Mouse (Mus musculus) midbrain, embryonic 10.5 days (tissue): Measurements from ENCODE around the gene Tenm2. TPM values are rescaled to one million over a fixed set of nuclear protein-coding genes. Genes with fewer than 3 reads are reported as not detected.

Source experiments
- DNase-seq: peaks from one replicate; pipeline ENCODE4 v3.0.0-alpha.2; 2017; ENCODE audit warnings: low spot score
- H3K27ac ChIP-seq: fragments of 300-500 bp; sonication (generic); replicated peaks from 2 replicates; pipeline ENCODE4 v1.5.1; 2016; ENCODE audit warnings: mild to moderate bottlenecking
- H3K27me3 ChIP-seq: fragments of 300-500 bp; sonication (generic); 2 replicates; pipeline ENCODE4 v1.6.1; 2016; ENCODE audit warnings: low read depth, mild to moderate bottlenecking; ENCODE audit not compliant: poor library complexity, severe bottlenecking
- H3K36me3 ChIP-seq: fragments of 300-500 bp; sonication (generic); 2 replicates; pipeline ENCODE4 v1.6.1; 2016; ENCODE audit warnings: mild to moderate bottlenecking, moderate library complexity
- H3K4me1 ChIP-seq: fragments of 300-500 bp; sonication (generic); 2 replicates; pipeline ENCODE4 v1.6.1; 2016
- H3K4me3 ChIP-seq: fragments of 300-500 bp; sonication (generic); 2 replicates; pipeline ENCODE4 v1.5.1; 2016; ENCODE audit warnings: mild to moderate bottlenecking, moderate library complexity
- H3K9me3 ChIP-seq: fragments of 300-500 bp; sonication (generic); replicated peaks from 2 replicates; pipeline ENCODE4 v1.6.1; 2016; ENCODE audit warnings: mild to moderate bottlenecking
- WGBS: fragments of 180-500 bp; shearing (Covaris S2); methylation state at CpG from one replicate; pipeline ENCODE4 v1.1.7; 2016; 5-methylcytosine and 5-hydroxymethylcytosine counted together
- polyA plus RNA-seq: library from polyadenylated mRNA; unstranded; fragments of >200 nt; fragmentation: Nextera tagmentation; extraction: Ambion mirVana; gene quantifications from 2 replicates; pipeline ENCODE4 v1.2.1, GENCODE M21; 2016

Tenm2 gene
- polyA plus RNA-seq, 1 experiment from 2014 or later, result 4.2 TPM

DNA sequence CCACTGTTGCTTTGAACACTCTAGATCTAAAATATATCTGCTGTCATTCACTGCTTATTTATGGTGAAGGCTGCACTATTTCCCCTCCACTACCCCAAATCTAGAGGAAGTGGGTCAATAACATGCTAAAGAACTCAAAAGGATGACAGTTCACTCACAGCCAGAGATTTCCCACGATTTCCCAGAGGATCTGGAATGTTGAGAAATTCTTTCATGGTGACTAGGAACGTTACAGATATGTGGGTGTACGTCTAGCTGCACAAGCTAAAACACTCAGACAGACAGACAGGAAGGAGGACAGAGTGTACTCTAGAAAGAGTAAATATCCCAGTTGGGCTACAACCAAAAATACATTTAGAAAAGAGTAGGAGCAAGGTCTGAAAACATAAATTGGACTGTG, 384.1 kb downstream of the Tenm2 start:
- H3K27me3 ChIP-seq, result no peaks in the 10 kb centered on the region
- H3K27ac ChIP-seq, result no peak overlapping the region
- DNase-seq, result no peak
- H3K9me3 ChIP-seq, result no peaks in the 10 kb centered on the region
- no peaks in the 10 kb centered on the region for H3K36me3 ChIP-seq
- H3K4me3 ChIP-seq, result no peak overlapping the region
- no peaks in the 10 kb centered on the region for H3K4me1 ChIP-seq
- WGBS, result 73% methylated on average over 3 of the region's 3 CpGs

DNA sequence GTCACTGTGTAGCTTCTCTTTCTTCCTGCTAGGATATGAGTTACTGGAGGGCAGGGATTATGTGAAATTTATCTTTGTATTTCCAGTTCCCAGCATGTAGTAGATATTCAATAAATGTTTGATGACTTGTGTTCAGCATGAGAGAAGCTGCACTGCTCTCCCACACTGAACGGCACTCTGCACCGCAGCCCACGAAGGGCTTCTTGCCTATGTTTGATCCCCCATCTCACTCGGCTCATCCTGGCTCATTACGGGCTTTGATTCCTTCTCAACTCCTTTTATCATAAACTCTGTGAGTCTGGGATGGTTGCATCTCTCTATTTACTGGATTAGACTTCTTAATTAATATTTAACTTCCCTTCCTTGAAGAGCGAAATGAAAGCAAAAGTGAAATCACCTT, 388.3 kb downstream of the Tenm2 start:
- Histone ChIP-seq H3K9me3 (no peaks in the 10 kb centered on the region), H3K27me3 (no peaks in the 10 kb centered on the region), H3K27ac (no peak overlapping the region), H3K4me1 (no peaks in the 10 kb centered on the region), H3K36me3 (no peaks in the 10 kb centered on the region), H3K4me3 (no peak overlapping the region)
- 91% methylated on average over 6 of the region's 6 CpGs for WGBS
- DNase-seq, result no peak

DNA sequence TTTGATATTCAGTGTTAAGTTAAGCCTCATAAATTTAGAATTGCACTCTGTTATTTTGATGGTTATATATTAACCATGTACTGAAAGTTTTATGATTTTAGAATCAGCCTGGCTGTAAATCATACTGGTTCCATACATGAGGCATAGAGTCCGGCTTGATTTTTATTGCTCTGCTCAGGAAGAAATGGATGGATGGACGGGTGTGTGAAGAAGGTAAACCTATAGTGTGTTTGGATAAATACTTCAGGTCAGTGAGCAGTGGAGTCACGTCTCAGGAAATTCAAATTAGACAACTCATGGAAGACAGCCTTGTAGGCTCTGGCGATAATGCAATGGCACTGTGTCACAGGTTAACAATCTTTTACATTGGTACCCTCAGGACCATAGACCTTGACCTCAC, 402.9 kb downstream of the Tenm2 start:
- no peak overlapping the region for H3K27ac ChIP-seq
- H3K4me3 ChIP-seq, result no peak overlapping the region
- no peaks in the 10 kb centered on the region for H3K36me3 ChIP-seq
- 88% methylated on average over 4 of the region's 4 CpGs for WGBS
- no peaks in the 10 kb centered on the region; the same call in 1 of the 2 replicates for H3K4me1 ChIP-seq
- H3K9me3 ChIP-seq, result no peaks in the 10 kb centered on the region
- no peak for DNase-seq
- H3K27me3 ChIP-seq, result no peaks in the 10 kb centered on the region

DNA sequence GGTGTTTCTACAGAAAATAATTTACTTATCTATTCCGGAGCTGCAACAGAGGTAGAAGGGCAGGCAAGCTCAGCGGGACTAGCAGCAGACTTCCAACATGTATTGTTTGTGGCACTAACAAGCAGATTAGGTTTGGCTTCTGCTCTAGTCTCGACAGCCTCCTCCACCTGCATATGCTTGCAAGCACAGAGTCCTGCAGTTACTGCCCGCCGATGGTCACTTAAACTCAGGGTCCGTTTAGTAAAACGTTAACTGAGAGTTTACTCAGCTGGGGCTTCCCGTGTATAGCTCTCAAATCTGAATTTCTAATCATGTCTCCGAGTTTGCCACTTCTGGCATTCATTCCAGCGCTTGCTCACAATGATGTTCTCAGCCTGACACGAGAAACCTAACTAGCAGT, 404.3 kb downstream of the Tenm2 start:
- Histone ChIP-seq H3K27ac (no peak overlapping the region), H3K4me1 (no peaks in the 10 kb centered on the region; the same call in 1 of the 2 replicates), H3K27me3 (no peaks in the 10 kb centered on the region), H3K36me3 (no peaks in the 10 kb centered on the region), H3K9me3 (no peaks in the 10 kb centered on the region), H3K4me3 (no peak overlapping the region)
- WGBS, result 73% methylated on average over 11 of the region's 11 CpGs
- DNase-seq, result no peak

DNA sequence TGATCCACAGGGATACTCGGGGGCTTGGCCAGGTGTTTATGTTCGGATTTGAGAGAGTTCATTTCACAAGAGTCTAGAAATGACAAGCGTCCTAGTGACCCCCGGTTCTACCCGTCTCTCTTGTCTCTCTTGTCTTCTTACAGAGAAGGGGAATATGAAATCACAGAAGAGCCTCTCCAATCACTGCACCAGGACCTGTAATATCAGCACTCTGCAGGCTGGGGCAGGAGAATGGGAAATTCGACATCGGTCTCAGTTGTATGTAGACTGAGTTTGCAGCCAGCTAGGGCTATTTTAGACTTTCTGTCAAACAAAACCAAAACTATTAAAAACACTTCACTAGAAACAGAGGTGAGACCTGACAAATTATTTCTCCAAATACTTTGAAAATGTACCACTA, 411.1 kb downstream of the Tenm2 start:
- Histone ChIP-seq H3K27me3 (no peaks in the 10 kb centered on the region), H3K4me1 (peaks cover 8% of the 10 kb centered on the region), H3K9me3 (no peaks in the 10 kb centered on the region), H3K27ac (no peak overlapping the region), H3K4me3 (no peak overlapping the region), H3K36me3 (no peaks in the 10 kb centered on the region)
- no peak for DNase-seq
- WGBS, result 42% methylated on average over 7 of the region's 7 CpGs

DNA sequence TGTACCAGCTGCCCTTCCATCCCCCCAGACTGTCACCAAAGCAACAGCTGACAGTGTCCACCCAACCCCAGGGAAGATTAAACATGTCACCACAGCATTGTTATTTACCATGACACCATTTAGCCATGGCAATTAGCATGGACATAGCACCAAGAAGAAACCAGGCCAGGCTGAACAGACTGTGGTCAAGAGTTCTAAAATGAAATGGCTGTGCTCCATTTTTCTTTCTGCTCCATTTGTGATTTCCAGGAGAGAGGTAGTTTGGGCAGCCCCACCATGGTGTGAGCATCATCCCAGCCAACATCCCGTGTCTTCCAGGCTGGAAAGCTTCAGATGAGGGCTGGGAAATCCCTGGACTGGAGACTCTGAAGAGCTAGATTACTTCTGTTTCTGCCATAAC, 431.1 kb downstream of the Tenm2 start:
- 68% methylated on average over 1 of the region's 1 CpGs for WGBS
- no peak for DNase-seq

DNA sequence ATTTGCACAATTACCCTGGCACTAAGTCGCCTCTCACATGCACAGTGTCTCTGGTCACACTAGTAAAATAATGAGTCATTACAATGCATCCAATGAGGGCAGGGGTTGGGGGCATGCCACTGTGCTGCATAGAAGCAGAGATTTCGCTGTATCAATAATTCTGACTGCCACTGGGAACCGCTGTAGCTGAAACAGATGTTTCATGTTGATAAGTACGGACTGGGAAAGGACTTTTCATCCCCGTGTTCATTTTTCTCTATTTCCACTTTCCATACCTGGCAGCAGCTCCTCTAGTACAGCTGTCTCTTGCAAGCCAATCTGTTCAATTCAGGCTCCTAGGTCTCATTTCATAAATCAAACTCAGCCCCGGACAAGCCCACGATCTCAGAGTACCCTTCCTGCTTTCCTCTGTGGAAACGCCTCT, 433.5 kb downstream of the Tenm2 start:
- DNase-seq, result no peak
- WGBS, result 80% methylated on average over 8 of the region's 8 CpGs
- peaks cover 14% of the 10 kb centered on the region for H3K4me1 ChIP-seq
- H3K27me3 ChIP-seq, result no peaks in the 10 kb centered on the region
- H3K4me3 ChIP-seq, result no peak overlapping the region
- H3K36me3 ChIP-seq, result no peaks in the 10 kb centered on the region
- no peak overlapping the region for H3K27ac ChIP-seq
- no peaks in the 10 kb centered on the region for H3K9me3 ChIP-seq

More for the DNA sequence above, 431.1 kb downstream of the Tenm2 start:
- Histone ChIP-seq H3K27ac (no peak overlapping the region), H3K27me3 (no peaks in the 10 kb centered on the region), H3K4me1 (peaks cover 14% of the 10 kb centered on the region), H3K4me3 (no peak overlapping the region), H3K9me3 (no peaks in the 10 kb centered on the region), H3K36me3 (no peaks in the 10 kb centered on the region)

DNA sequence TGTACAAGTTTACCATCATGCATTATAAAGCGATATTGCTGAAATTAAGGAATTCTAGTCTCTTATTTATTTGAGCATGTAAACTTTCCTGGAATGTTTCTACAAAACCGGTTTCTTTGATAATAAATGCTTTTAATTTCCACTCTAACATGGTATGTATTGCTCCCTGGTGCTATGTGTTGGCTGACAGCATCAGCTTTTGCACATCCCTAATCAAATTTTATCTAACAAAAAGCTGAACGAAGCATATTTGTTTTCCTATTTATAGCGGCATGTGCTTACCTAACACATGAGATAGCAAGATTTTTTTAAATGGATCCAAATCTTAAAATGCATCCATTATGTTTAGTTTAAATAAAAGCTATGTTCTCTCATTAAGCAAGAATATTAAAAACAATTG, 434.1 kb downstream of the Tenm2 start:
- no peaks in the 10 kb centered on the region for H3K9me3 ChIP-seq
- DNase-seq, result no peak
- H3K4me1 ChIP-seq, result peaks cover 14% of the 10 kb centered on the region
- no peaks in the 10 kb centered on the region for H3K27me3 ChIP-seq
- 86% methylated on average over 4 of the region's 4 CpGs for WGBS
- H3K4me3 ChIP-seq, result no peak overlapping the region
- H3K27ac ChIP-seq, result no peak overlapping the region
- H3K36me3 ChIP-seq, result no peaks in the 10 kb centered on the region

DNA sequence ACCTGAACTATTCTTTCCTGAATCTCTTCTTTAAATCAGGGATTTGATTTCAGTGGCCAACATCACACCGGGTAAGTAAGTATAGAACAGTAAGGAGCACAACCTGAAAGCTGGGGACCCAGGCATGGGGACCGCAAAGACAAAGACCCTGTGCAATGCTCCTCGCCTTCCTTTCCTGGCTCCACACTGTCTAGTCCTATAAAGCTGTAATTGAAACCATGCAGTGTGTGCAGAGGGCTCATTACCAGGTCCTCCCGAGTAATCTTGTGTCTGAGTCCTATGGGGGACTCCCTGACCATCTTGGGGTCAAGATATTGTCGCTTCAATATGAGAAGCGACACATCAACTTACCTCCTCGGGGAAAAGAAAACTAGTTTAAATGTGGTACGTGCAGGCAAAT, 436.4 kb downstream of the Tenm2 start:
- Histone ChIP-seq H3K36me3 (no peaks in the 10 kb centered on the region), H3K27ac (no peak overlapping the region)
- DNase-seq, result no peak

DNA sequence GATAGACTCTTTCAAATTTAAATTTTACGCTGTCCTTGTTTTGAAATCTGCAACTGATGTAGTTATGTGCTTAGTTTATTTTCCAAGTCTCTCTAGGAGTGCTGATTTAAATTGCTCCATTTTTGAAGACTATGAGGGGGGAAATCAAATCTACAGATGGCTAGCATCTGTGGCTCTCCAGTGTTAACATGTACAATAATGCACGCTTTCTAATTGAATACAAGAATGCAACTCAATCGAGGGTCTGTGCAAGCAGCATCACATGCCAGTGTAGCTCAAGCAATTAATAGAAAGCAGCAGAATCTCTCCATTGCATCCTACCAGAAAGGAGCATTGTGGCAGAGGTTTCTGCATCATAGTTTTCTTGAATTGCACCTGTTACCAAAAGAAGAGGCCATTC, 477.8 kb downstream of the Tenm2 start:
- Histone ChIP-seq H3K27ac (no peak overlapping the region), H3K36me3 (no peaks in the 10 kb centered on the region), H3K27me3 (no peaks in the 10 kb centered on the region), H3K4me1 (no peaks in the 10 kb centered on the region), H3K4me3 (no peak overlapping the region), H3K9me3 (no peaks in the 10 kb centered on the region)
- WGBS, result 87% methylated on average over 3 of the region's 3 CpGs
- DNase-seq, result no peak

More for the DNA sequence above, 436.4 kb downstream of the Tenm2 start:
- Histone ChIP-seq H3K4me3 (no peak overlapping the region), H3K27me3 (no peaks in the 10 kb centered on the region), H3K9me3 (no peaks in the 10 kb centered on the region), H3K4me1 (peaks cover 11% of the 10 kb centered on the region)
- WGBS, result 84% methylated on average over 8 of the region's 8 CpGs

DNA sequence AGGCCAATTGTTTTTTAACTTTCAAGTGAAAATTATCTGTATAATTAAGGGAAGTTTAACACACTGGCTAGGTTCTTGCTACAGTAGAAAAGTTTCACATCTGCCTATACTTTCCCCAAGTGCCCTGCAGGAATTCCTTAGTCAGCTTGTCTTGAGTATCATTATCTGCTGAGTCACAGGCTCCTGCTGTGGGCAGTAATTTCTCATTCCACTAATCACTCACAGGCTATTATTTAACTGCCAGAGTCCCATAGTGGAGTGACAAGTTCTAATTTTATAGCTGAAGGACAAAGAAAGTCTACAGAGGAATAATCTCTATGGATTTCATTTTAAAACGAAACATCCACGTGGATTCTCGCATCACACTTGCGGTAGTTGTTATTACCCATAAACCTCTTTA, 489.5 kb downstream of the Tenm2 start:
- Histone ChIP-seq H3K36me3 (no peaks in the 10 kb centered on the region), H3K4me1 (no peaks in the 10 kb centered on the region), H3K27ac (no peak overlapping the region), H3K9me3 (no peaks in the 10 kb centered on the region), H3K4me3 (no peak overlapping the region), H3K27me3 (no peaks in the 10 kb centered on the region)
- DNase-seq, result no peak
- WGBS, result 94% methylated on average over 4 of the region's 4 CpGs

DNA sequence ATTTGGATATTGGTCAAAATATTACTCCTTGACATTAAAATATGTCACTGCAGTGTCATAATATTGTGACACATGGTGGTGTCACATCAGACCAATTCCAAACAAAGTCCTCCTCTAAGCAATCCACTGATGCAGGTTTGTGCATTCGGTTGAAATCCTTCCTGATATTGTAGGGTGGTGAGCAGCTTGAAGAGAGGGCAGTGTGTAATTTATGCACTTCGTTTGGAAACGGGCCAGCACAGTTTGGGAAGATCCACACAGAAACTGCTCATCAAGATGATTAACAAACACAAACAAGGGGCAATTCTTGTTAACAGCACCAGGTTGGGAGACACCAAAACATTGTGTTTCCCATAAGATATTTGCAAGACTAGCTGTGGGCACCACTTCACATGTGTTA, 508.0 kb downstream of the Tenm2 start:
- no peaks in the 10 kb centered on the region for H3K36me3 ChIP-seq
- H3K9me3 ChIP-seq, result no peaks in the 10 kb centered on the region
- H3K27me3 ChIP-seq, result no peaks in the 10 kb centered on the region
- DNase-seq, result no peak
- 90% methylated on average over 3 of the region's 3 CpGs for WGBS
- H3K4me1 ChIP-seq, result no peaks in the 10 kb centered on the region
- no peak overlapping the region for H3K27ac ChIP-seq
- H3K4me3 ChIP-seq, result no peak overlapping the region

DNA sequence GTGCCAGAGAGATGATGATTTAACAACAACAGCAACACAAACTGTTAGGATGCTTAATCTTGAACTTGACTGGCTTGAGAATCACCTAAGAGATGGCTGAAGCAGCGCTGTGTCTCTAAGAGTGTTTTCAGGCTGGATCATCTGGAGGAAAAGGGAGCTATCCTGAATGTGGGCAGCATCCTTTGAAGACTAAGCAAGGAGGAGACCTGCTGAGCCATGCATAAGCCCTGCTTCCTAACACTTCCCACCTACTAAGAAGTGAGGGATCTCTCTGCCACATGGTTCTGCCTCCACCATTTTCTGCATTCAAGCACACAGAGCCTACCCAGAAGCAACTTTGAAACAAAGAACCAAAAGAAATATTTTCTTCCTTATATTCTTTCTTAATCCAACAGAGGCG, 532.9 kb downstream of the Tenm2 start:
- DNase-seq, result no peak
- Histone ChIP-seq H3K4me3 (no peak overlapping the region), H3K27me3 (no peaks in the 10 kb centered on the region), H3K27ac (no peak overlapping the region), H3K36me3 (no peaks in the 10 kb centered on the region), H3K4me1 (peaks cover 13% of the 10 kb centered on the region), H3K9me3 (no peaks in the 10 kb centered on the region)
- 79% methylated on average over 2 of the region's 2 CpGs for WGBS

DNA sequence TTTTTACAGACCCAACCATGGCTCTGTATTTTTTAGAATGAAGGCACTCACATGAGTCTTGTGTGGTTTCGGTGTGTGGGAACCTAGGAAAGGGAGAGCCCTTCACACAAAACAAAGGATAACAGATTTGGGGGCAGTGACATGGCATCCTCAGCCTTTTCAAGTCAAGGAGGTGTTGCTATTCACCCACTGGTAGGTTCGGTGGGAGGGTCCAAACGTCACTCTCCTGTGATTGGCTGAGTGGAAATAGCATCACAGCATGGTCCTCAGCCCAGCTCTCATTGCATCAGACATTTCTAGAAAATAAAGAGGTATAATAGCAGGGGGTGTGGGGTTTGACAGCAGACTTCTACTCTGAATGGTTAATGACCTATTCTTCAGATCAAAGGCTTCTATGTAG, 534.8 kb downstream of the Tenm2 start:
- no peak overlapping the region for H3K4me3 ChIP-seq
- 87% methylated on average over 3 of the region's 3 CpGs for WGBS
- no peaks in the 10 kb centered on the region for H3K27me3 ChIP-seq
- no peak overlapping the region for H3K27ac ChIP-seq
- no peaks in the 10 kb centered on the region for H3K9me3 ChIP-seq
- DNase-seq, result no peak
- no peaks in the 10 kb centered on the region for H3K36me3 ChIP-seq
- H3K4me1 ChIP-seq, result peaks cover 33% of the 10 kb centered on the region
